26 mouse cellular contexts compared by ENCODE assay signal in the genomic region with DNA sequence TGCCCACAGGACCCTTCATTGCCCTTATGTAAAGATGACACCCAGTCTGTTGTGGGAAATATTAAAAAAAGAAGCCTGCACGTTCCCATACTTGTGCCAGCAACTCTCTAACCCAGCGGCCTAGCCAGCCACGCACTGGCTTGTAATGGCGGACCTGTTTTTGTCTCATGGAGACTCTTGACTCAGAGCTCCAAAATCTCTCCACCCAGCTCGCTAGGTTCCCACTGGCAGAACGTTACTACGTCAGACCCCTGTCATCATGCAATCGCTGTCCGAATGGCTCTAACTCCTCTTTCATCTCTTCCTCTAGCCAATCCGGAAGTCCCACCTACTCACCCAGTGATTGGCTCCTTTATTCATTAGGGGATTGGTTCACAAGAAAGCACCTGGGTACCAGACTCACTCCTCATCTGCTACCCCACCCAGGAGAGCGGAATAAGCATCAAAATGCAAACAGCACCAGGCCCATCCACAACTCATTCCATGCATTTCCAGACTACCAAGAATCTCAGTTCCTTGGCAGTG.
DNase-seq lines count a peak whose midpoint lies in the region; ATAC-seq and TF ChIP-seq lines count a peak whose summit lies in the region.
"Had no signal": no experiment of that assay in that cellular context is flagged by ENCODE, and none has a peak within 500 bp of the region (broad histone marks: within the 10 kb centered on the region; RNA-seq: fewer than 3 reads in every experiment).

No protein-coding gene starts in this region.

- ATAC-seq in heart, embryonic 11.5 days (replicated peaks; ENCODE audit: insufficient number of reproducible peaks, low FRiP score, low TSS enrichment): no peak
- ATAC-seq in liver, embryonic 11.5 days (replicated peaks; ENCODE audit: low FRiP score): no peak
- ATAC-seq: activated CD4-positive, CD25-positive, alpha-beta regulatory T cell, adult 4 months; forebrain, embryonic 14.5 days; forebrain, postnatal 0 days; hindbrain, embryonic 16.5 days; intestine, embryonic 15.5 days had no signal

- TF ChIP-seq CTCF in E14TG2a.4 (conservative IDR thresholded peaks at IDR 0.05; ENCODE audit: low read length): no peak

- no peaks in the 10 kb centered on the region for H3K4me1 ChIP-seq in heart, embryonic 11.5 days (ENCODE audit: control insufficient read depth, insufficient read depth, low read length)
- H3K4me1 ChIP-seq in E14TG2a.4 (replicated peaks; ENCODE audit: low read depth, low read length): peaks cover 4% of the 10 kb centered on the region
- no peaks in the 10 kb centered on the region; the same call in 1 of the 2 replicates for H3K4me1 ChIP-seq in liver, embryonic 11.5 days (replicated peaks; ENCODE audit: control insufficient read depth, insufficient read depth, low read length)
- H3K4me1 ChIP-seq: heart, embryonic 12.5 days; heart, embryonic 15.5 days; hindbrain, embryonic 10.5 days; hindbrain, embryonic 13.5 days; intestine, embryonic 15.5 days had no signal

- no peaks in the 10 kb centered on the region for H3K27me3 ChIP-seq in heart, embryonic 11.5 days (ENCODE audit: control insufficient read depth, insufficient read depth, low read length)
- no peaks in the 10 kb centered on the region for H3K27me3 ChIP-seq in E14TG2a.4 (ENCODE audit: insufficient read depth, low read length)
- no peaks in the 10 kb centered on the region for H3K27me3 ChIP-seq in liver, embryonic 11.5 days (replicated peaks; ENCODE audit: control insufficient read depth, insufficient read depth, low read length)
- H3K27me3 ChIP-seq: heart, embryonic 12.5 days; heart, embryonic 15.5 days; hindbrain, embryonic 13.5 days; intestine, embryonic 15.5 days had no signal

- peak; percentile 79 for DNase-seq in heart, adult 11 months
- DNase-seq in R1 (ENCODE audit: low read depth, low spot score): peak; percentile 76
- DNase-seq in testis, postnatal 14 days (ENCODE audit: low spot score): peak; percentile 33
- no peak for DNase-seq in adipocyte (ENCODE audit: low spot score)
- no peak for DNase-seq in liver, embryonic 11.5 days (ENCODE audit: low spot score)
- DNase-seq: adrenal gland, postnatal 10 days; adrenal gland, postnatal 36 days; cerebellum, adult 18-20 months; cerebellum, adult 9-10 months; cerebellum, postnatal 14 days; forebrain, postnatal 0 days; gastrocnemius, adult 2 months; gastrocnemius, postnatal 14 days; heart, adult 2 months; heart, postnatal 10 days; heart, postnatal 36 days had no signal

- H3K9ac ChIP-seq in heart, embryonic 11.5 days (ENCODE audit: low read depth, low read length): no peak overlapping the region
- H3K9ac ChIP-seq in liver, embryonic 11.5 days (ENCODE audit: low read depth, low read length): no peak overlapping the region
- H3K9ac ChIP-seq: forebrain, postnatal 0 days; heart, embryonic 12.5 days; heart, embryonic 15.5 days; hindbrain, embryonic 13.5 days; intestine, embryonic 15.5 days had no signal

- no peak overlapping the region for H3K4me2 ChIP-seq in heart, embryonic 11.5 days
- H3K4me2 ChIP-seq in liver, embryonic 11.5 days: no peak overlapping the region
- H3K4me2 ChIP-seq: heart, embryonic 12.5 days; heart, embryonic 15.5 days; hindbrain, embryonic 13.5 days; intestine, embryonic 15.5 days had no signal

- WGBS in heart, embryonic 11.5 days (ENCODE audit: insufficient replicate concordance): 91% methylated on average over 11 of the region's 11 CpGs
- WGBS in liver, embryonic 11.5 days: 94% methylated on average over 11 of the region's 11 CpGs

- no peaks in the 10 kb centered on the region for H3K36me3 ChIP-seq in heart, embryonic 11.5 days (ENCODE audit: control insufficient read depth, insufficient read depth, low read length)
- no peaks in the 10 kb centered on the region for H3K36me3 ChIP-seq in E14TG2a.4 (ENCODE audit: insufficient read depth, low read length)
- no peaks in the 10 kb centered on the region for H3K36me3 ChIP-seq in liver, embryonic 11.5 days (ENCODE audit: control insufficient read depth, insufficient read depth, low read length)
- H3K36me3 ChIP-seq: heart, embryonic 12.5 days; heart, embryonic 15.5 days; hindbrain, embryonic 10.5 days; hindbrain, embryonic 13.5 days; intestine, embryonic 15.5 days had no signal

- no peak overlapping the region for H3K27ac ChIP-seq in heart, embryonic 11.5 days (ENCODE audit: low read depth, low read length)
- no peak overlapping the region for H3K27ac ChIP-seq in liver, embryonic 11.5 days (ENCODE audit: low read depth, low read length)
- H3K27ac ChIP-seq: gastrocnemius, adult 2 months; heart, adult 2 months; heart, embryonic 15.5 days; hindbrain, embryonic 10.5 days; hindbrain, embryonic 13.5 days; intestine, embryonic 15.5 days had no signal

- no peaks in the 10 kb centered on the region for H3K9me3 ChIP-seq in heart, embryonic 11.5 days (replicated peaks; ENCODE audit: control insufficient read depth, low read length)
- H3K9me3 ChIP-seq in E14TG2a.4 (ENCODE audit: low read length): no peaks in the 10 kb centered on the region
- H3K9me3 ChIP-seq in liver, embryonic 11.5 days (ENCODE audit: control insufficient read depth, low read length): no peaks in the 10 kb centered on the region
- H3K9me3 ChIP-seq: heart, embryonic 12.5 days; heart, embryonic 15.5 days; hindbrain, embryonic 10.5 days; hindbrain, embryonic 13.5 days; intestine, embryonic 15.5 days had no signal

- no peak overlapping the region for H3K4me3 ChIP-seq in heart, embryonic 11.5 days (ENCODE audit: low read depth, low read length)
- 0 out of 2 replicates have a peak overlapping the region, but pooled peaks have one; percentile 7 for H3K4me3 ChIP-seq in E14TG2a.4 (replicated peaks; ENCODE audit: low read length)
- H3K4me3 ChIP-seq in liver, embryonic 11.5 days (ENCODE audit: low read depth, low read length): no peak overlapping the region
- H3K4me3 ChIP-seq: gastrocnemius, adult 2 months; heart, adult 2 months; heart, embryonic 12.5 days; heart, embryonic 15.5 days; hindbrain, embryonic 10.5 days; hindbrain, embryonic 13.5 days; intestine, embryonic 15.5 days had no signal

Comparison
In these comparisons a context has a peak if more than half of its experiments do, and no peak if none do; other contexts are left out.
1. DNase-seq: peak in heart, adult 11 months (single experiment), R1 (single experiment) and testis, postnatal 14 days (single experiment); none in adipocyte (single experiment) and liver, embryonic 11.5 days (single experiment).